Mouse (Mus musculus) thymus, postnatal 14 days (tissue): ENCODE data around the gene Ube2v1.
"Not testable (repeated sequence)": the region's sequence is repeated elsewhere in the genome, so short reads cannot be mapped to it uniquely, and the experiment has no call there.

Source experiments
- DNase-seq: peaks from one replicate; pipeline ENCODE4 v3.0.0; 2021

Ube2v1 gene

DNA sequence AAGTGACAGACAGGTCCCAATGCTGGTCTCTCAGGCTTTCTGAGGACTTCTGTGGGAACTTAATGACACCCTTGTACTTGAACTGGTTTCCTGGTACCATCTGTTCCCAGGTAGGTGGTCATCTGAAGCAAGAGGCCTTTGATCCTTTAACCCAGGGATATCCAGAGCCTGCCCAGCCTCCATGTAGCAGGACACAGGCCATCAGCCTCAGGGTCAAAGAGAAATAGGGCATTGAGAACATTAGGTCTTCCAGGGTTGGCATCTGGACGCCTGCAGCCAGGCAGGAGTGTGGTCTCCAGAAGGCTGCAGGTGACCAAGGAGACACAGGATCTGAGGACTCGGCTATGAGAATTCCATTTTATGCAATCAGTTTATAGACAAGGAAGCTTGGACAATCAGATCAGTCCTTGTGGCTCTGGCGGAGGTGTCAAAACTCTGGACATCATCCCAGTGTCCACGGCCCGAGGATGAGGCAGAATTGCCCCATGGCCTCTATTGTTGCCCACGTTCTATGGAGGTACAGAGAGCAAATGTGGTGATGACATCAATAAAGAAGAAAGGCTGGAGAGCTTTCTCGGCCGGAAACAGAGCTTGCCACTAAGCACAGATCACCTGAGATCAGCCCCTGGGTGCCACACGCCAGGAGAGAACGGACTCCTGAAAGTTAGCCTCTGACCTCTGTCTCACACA, 23.2 kb upstream of the Ube2v1 start:
- DNase-seq, result no peak

DNA sequence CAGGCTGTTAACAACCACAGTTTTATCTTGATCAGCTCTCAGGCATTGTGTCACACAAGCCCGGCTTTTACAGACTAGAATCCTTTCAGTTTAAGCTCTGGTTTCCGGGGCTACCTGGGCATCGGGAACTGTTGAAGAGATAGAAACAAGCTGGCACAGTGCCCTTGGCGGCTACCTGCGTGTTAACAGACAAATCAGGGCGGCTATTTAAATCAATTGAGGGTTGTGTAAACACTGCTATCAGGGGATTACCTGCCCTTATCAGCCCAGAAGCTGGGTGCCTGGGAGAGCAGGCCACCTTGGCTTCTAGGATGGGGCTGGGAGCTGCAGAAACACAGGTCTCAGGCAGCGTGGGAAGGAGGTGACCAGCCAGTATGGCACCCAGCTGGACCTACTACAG, 20.8 kb upstream of the Ube2v1 start:
- no peak for DNase-seq

DNA sequence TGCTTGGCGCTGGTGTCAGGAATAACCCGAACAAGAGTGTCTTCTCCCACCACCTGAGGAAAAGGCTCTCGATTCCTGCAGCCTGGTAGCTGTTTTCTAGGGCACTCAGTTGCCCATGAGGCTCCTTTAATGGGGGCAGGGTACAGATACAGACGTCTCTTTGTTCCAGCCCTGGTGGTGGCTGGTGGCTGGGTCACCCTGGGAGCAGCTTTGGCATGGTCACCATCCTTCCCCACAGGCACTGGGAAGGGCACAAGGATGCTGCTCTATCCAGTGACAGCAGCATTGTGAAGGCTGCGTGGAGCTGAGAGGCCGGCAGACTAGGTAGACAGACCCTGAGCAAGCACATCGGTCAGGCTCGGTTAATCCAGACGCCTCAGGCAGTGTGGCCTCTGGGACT, 19.7 kb upstream of the Ube2v1 start:
- DNase-seq, result no peak

DNA sequence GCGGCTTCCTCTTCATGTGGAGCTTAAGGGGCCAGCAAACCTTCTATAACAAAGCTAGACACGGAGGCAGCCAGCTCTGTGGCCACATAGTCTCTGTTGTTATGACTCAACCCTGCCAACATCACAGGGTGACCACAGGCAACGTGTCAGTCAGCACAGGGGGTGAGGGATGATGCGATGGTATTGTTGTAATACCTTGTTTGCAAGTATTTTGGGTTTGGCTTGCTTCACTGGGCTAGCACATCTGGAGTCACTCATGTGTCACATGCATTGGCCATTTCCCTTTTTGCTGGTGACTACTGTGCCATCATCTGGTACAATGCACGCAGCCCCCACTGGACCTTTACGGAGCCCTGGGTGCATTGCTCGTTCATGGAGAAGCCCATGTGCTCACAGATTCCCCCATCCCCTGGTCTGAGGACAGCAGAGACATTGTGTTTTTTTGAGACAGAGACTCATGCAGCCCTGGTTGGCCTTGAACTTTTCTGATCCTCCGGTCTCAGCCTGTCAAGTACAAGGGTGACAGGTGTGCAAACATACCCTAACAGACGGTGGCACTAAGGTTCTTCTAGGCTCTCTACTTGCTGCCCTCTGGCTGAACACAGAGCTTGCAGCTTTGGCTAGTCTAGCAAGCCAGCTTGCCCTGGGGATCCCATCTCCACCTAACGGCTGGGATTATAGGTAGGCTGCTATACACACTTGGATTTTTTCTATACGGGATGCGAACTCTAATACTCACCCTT, 17.6 kb upstream of the Ube2v1 start:
- DNase-seq, result no peak

DNA sequence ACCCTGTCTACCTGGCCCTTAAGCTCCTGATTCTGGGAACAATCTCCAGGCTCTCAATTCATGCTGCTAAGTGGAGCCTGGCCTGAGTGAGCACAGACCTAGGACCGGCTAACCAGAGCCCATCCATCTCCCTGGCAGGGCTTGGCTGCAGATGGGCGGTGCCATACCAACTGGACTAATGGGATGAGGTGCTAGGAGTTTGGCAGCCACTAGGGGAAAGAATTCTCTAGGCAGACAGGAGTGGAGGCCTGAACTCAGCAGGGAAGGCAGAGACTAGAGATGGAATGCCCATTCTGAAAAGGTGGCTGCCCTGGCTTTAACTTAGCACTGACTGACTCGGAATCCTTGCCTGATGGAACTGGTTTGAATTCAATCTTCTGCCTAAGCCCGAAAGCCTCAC, 14.5 kb upstream of the Ube2v1 start:
- no peak for DNase-seq

DNA sequence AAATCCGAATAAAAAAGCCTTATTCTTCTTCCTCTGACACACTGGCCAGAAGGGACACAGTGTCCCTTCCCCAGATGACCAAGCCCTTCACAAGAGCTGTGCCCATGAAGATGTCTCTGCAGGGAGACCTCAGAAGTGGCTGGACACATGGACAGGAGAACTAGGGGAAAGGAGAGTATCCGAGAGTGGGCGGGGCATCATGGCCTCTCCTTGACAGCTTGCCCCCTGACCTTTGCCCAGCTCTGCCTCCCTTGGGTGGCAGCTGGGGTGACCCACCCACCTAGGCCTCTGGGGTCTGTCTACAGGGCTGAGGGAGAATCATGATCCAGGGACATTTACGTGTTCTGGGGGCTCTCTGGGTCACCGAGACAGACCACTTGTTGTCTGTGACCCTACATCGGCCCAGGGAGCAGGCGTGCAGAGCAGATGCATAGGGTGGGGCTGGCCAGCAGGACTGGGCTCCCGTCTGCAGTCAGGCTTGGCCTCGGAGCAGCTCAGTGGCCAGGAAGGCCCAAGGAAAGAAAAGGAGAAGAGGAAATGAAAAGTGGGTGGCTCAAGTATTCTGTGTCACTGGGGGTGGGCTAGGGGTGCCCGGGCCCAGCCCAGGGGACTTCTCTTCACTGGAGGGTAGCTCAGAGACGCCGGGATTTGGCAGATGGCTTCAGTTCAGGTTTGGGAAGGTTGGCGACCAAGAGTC, 11.6 kb upstream of the Ube2v1 start:
- DNase-seq, result not testable (repeated sequence)

DNA sequence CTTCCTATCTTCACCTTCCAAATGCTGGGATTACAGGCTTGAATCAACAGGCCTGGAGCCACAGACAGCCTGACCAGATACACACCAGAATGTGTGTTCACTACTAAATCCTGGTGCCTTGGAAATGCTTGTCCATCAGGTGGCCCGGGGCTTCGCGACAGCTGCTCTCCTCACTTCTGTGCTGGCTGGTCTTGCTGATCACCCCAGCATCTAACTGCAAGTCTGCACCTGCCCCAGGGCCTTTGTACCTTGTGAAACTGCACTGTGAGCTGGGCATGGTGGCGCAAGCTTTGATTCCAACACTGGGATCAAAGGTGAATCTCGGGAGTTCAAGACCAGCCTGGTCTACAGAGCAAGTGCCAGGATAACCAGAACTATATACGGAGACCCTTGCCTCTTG, 10.3 kb upstream of the Ube2v1 start:
- DNase-seq, result no peak

DNA sequence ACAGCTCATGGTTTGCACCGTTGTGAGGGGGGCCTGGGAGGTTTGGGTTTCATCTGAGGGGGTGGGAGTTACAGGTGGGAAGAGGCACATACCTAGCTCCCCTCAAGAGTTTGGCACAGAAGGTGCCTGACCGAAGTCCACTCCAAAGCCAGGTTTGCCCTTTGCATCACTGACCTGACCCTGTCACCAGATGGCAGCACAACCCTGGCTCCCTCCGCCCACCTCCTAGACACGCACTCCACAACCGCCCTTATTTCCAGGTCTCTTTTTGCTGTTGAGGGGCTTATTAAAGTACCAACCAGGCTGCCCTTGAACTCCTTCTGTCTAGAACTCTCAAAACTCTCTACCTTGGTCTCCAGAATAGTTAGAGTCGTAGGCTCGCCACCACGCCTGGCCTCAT, 9.4 kb upstream of the Ube2v1 start:
- DNase-seq, result peak; percentile 57

DNA sequence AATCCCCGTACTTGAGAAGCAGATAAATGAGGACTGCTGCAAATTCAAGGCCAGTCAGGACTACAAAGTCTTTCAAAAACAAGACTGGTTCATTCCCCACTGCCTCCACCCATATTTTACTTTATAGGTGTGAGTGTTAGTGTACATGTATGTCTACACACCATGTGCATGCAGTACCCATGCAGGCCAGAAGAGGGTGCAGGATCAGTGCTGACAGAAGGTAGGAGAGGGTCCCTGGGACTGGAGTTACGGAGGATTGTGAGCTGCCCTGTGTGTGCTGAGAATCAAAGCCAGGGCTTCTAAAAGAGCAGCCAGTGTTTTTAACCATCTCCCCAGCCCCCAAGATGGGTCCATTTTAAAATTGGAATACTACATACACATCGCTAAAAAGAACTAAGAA, 8.4 kb upstream of the Ube2v1 start:
- DNase-seq, result peak; percentile 75

DNA sequence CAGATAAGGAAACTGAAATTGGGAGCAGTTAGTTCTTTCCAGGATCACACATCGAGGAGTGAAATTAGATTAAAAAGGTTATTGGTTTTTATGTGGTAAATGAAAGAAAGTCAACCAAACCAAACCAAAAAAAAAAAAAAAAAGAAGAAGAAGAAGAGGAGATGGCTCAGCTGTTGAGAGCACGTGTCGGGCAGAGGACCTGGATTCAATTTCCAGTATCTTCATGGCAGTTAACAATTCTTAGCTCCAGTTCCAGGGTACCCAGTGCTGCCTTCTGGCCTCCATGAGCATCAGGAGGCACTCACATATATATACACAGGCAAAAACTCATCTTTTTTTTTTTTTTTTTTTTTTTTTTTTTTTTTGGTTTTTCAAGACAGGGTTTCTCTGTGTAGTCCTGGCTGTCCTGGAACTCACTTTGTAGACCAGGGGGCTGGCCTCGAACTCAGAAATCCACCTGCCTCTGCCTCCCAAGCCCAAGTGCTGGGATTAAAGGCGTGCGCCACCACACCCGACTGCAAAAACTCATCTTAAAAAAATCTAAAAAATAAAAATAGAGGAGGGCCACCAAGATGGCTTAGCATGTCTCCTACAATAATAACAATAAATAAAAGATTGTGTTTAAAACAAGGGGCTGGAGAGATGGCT, 3.1 kb upstream of the Ube2v1 start:
- no peak for DNase-seq

DNA sequence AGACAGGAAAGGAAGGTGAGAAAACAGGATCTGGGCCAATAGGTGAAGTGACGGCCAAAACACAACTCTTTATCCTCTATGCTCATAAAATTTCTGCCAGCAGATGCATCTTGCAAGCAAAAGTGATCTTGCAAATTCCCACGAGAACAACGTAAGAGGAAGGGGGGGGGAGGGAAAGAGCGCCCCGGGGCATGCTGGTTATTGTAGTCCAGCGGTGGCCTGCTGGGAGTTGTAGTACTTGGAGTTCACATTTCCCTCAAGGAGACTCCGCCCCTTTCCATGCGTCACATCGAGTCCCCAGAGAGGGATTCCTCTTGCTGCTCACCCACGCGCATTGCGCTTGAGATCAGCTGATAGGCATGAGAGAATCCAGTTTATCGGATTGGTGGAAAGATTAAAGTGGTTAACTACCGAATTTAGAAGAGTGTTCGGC, 2.5 kb upstream of the Ube2v1 start:
- peak; percentile 97 for DNase-seq

DNA sequence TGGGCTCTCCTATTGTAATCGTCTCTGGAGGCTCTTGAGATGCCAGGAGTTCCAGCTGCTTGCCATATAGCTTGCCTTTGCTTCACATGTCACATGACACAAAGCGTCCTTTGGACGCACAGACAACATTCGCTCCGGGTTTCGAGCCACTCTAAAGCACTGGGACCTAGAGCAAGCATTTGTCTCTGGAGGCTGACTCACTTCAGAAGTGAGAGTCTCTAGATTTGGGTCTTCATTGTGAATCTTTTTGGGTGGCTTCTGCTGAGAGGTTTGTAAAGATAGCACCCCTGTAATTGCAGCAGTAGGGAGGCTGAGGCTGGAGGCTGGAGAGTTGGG, 1.6 kb upstream of the Ube2v1 start:
- no peak for DNase-seq

DNA sequence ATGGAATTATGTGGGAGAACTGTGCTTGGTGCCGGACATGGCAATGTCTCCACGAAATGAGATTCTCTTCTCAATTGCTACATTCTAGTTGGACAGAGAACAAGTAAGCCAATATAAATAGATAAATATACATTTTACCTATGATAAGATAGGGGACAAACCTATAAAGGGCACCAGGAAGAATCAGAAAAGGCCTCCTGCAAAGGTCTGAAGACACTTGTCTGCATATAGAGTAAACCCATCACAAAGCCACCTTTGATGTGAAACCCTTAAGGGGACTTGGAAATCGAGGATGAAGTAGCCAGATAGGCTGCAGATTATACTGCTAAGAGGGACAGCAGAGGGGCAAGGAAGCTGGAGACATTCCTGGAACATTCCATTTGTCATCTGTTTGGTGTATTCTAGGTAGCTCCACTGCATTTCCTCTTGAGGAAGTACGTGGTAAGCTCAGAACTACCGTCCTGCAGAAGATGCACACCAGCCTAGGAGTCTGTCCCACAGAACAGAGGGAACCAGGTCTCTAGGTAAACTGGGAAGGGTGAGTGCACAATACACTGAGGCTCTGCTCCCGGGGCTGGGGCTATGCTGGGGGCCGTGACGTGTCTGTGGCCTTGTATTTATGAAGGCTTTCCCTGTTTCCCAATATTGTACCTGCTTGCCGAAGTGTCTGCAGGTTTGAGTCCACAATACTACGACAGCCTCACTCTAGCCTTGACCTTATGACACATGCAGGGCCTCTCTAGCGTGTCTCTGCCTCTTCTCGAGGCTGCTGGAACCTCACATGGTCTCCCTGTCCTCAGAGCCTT, 1.0 kb upstream of the Ube2v1 start:
- peak; percentile 20 for DNase-seq

DNA sequence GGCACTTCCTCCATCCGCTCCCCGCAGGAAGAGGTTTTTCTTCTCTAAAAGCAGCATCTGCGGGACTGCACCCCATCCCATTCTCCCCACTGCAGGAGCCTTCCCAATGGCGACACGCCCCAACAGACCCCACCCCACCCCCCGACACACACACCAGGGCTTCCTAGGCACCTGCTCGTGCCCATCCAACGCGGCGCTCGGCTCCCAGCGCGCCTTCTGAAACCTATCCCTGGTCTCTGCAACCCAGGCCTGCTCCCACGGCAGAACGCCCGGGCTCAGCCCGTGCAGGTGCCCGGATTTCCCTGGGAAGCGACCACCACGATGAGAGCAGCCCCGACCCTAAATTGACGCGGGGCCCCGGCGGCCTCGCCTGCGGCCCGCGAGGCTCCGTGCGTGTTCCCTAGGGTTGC, 709 bp downstream of the Ube2v1 start:
- peak; percentile 52 for DNase-seq

DNA sequence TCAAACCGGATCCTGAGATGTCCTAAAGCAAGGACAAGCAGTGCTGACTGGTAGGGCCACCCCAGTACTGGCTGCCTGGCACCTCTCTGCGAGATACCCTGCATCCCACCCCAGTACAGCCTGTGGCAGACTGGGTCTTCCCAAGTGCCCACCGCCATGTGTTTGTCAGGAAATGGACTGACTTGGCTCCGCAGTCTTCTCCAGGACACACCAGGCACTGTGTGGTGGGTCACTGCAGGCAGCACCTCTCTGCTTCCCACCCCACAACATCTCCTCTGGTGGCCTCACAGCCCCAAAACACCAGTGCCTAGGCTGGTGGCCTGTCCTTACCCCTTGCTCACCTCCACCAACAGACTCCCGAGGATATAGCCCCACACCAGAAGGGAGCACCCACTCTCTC, 1.5 kb downstream of the Ube2v1 start:
- no peak for DNase-seq

DNA sequence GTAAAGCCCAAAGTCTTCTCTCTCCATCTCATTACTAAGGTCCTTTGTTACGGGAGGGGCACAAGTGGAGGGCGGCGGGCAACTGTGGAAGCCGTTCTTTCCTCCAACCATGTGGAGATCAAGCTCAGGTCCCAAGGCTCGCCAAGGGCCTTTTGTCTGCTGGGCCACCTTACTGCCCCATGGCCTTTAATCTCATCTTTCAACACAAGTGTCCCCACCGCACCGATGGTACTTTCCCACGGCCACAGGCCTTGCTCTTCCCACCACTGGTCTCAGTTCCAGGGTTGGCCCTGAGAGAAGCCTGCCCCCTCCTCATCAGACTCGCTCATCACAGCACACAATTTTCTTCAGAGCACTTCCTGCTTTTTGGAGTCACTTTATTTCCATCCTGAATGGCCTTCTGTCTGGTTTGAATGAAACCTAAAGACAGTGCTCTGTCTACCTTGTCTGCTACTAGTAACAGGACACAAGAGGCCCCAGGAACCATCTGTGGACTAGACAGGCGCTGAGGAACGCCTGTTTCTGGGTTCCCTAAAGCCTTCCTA, 2.2 kb downstream of the Ube2v1 start:
- no peak for DNase-seq

DNA sequence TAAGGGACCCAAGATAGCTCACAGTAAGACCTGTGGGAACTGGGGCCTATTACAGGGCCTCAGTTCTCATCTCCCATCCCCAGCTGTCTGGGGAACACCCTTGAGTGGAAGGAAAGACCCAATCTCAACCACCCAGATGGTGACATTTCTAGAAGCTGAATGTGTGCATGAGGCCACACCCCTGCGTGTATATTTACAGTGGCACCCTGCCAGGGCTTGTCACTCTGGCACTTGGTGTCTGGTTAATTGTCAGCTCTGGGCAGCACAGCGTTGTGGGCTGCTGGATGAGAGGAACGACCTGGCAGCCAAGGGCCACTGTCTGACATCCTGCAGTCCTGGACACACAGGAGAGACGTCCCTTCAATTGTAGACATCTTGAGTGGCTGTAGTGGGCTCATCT, 3.0 kb downstream of the Ube2v1 start:
- DNase-seq, result no peak

DNA sequence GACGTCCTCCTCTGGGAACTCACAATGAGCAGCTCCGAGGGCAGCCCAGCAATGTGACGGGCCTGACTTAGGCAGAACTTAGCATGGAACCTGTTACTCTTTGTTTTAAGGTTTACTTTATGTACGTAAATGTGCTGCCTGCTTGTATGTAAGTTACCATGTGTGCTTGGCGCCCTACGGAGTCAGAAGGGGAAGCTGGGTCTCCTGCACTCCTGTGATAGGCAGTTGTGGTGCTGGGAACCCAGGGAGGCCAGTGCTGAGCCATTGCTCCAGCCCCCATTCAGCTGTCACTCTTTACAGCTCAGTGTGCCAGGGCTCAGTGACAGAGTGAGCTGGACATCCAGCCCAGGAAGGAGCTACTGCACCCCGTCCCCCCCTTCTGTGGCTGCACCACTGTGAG, 4.9 kb downstream of the Ube2v1 start:
- no peak for DNase-seq

DNA sequence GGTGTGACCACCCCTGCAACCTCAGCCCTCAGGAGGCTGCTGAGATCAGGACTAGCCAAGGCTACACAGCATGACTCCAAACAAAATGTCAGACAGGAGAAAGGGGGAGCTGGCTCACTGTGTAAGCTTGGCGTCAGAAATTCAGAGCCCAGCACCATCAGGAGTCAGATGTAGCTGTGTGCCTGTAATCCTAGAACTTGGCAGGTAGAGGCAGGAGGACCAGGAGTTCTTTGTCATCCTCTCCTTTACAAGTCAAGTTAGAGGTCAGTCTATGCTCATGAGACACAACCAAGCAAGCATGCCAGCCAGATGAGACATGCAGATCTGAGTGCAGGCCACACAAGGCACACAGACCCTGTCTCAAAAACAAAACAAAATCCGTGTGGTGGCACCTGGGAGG, 6.2 kb downstream of the Ube2v1 start:
- no peak for DNase-seq

DNA sequence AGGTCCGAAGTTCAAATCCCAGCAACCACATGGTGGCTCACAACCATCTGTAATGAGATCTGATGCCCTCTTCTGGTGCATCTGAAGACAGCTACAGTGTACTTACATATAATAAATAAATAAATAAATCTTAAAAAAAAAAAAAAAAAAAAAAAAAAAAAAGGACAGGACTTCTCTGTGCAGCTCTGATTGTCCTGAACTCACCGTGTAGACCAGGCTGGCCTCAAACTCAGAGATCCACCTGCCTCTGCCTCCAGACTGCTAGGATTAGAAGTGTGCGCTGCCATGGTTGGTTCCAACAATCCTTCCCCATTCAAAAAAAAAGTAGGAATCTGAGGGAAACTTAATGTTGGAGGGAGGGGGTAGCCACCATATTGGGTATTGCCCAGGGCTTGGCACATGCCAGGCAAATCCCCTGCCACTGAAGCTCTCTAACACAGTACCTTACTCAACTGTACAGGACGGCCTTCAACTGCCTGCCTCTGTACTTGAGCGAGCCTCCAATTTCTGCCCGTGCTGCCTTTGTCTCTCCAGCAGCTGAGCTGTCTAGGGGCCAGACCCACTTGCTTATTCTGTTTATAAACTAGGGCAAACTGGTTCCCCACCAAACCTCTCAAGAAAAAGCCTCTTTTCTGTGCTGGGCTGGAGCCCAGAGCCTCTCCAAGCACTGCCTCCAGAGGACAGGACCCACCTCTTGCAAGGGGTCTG, 7.4 kb downstream of the Ube2v1 start:
- no peak for DNase-seq

DNA sequence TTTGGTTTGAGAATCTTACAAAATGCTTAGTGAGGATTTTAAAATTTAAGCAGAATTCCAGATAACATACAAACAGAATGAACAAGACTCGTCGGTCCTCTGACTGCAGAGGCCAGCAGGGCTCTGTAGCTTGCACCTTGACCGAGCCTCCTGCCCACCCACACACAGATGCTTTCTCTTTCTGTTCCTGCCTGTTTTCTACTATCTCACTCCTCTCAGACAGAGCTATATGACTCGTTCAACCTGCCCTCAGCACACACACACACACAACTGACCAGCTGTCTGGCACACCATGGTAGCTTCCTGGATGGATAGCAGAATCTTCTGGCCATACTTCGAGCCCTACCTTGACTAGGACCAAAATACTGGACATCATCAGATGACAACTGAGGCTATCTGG, 8.9 kb downstream of the Ube2v1 start:
- no peak for DNase-seq

DNA sequence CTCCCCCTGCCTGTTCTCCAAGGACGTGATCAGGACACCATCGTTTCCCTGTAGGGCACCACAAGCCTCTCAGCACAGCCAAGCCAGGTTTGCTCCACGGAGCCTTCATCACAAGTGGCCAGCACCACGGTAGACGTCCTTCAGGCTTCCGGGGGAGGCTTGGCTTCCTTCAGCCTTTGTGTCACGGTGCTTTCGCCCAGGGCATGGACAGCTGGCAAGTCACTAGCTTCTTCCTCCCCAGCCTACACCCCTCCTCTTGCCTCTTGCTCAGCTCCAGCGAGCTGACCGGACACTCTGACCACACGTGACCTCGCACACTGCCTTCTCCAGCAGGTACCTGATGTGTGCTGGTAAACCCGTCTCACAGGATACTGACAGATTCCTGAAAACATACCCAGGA, 9.5 kb downstream of the Ube2v1 start:
- no peak for DNase-seq
